Mouse (Mus musculus) kidney, postnatal 36 days (tissue): Measurements from ENCODE around the gene Uqcc2.

Experiments used
- DNase-seq, 2 experiments: peaks; one replicate each; pipeline ENCODE4 v3.0.0; 2021 to 2022; ENCODE audit warnings: mixed read lengths in 2 of 2

Gene Uqcc2

DNA sequence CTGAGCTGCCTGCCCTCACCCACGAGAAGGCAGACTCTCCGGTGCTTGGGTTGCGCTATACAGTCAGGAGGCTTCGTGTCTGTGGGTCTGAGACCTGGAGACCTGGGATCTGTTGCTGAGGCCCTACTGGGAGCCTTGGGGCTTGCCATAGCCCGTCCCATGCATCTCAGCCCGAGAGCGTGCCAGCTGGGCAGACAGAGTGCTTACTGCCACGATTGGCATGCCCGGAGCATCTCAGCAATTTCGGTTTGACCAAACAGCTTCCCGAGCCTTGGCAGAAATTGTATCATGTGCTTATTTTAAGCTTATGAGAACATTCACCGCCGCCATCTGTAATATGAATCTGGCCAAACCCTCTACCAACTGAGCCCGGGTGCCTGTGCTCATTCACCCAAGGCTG, 20.5 kb upstream of the Uqcc2 start:
- no peak for DNase-seq

DNA sequence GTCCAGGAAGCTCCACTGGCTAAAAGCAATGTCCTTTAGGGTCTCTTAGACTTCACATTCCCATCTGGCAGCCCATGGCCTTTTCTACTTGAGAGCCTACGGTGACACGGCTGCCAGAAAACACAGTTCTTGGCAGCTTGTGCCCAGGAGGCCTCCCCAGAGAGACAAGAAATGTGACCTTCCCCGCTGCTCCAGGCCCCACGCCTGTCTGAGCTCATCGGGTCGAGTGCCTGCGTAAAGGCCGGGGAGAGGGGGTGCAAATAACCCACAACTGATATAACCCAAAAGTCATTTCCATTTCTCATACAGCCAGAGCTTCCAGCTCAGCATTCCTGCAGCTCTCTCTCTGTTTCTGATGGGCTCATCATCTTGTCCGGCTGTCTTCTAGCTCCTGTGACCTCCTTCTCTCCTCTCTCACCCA, 20.1 kb upstream of the Uqcc2 start:
- no peak for DNase-seq

DNA sequence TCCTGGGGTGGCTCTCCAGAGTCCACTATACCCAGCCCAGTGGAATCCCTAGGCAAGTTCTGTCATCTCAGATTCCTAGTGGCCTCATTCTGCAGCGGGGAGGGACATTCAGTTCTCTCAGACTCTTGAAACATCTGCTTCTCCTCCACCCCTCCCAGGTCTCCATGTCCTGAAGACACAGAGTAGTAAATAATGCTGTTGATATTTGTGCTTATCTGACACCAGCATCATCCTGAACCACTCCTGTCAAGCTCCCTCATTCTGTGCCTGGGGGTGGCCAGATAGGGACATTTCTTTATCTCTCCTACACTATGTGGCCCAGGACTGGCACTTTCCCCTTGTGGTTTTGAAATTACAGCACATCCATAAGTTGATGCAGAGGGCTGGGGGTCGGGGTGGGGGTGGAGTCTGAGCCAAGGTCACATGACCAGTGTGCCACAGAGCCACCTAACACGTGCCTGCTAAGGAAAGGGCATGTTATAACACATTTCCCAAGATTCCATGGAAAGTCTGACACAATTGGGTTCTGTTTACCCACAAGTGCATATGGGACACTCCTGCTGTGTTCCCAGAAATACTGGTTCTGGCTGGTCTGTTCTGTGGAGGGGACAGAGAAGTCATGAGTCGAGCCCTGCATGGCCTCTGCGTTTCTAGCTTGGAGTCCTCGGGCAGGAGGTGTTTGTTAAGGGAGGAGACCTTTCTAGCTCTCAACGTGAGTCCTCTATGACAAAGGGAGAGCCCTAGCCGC, 19.4 kb upstream of the Uqcc2 start:
- peak in 1 of 2 experiments; percentile 29 for DNase-seq

DNA sequence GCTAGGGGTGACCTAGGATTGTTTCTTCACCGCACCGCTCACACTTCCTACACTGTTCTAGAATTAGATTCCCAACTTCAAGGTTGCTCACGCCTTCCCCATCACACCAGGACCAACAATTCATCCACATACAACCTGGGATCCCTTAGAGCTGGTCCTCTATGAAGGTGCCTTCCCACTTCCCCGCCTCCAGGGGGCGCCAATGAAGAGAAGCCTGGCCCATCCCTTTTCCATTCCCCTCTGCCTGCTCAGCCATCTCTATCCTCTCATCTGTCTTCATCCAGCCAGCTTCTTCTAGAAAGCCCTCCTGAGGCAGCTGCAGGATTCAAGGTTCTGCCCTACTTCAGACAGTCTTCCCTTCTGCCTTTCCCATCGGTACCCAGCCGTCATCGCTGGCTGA, 17.7 kb upstream of the Uqcc2 start:
- DNase-seq, result peak in 1 of 2 experiments; percentile 68

DNA sequence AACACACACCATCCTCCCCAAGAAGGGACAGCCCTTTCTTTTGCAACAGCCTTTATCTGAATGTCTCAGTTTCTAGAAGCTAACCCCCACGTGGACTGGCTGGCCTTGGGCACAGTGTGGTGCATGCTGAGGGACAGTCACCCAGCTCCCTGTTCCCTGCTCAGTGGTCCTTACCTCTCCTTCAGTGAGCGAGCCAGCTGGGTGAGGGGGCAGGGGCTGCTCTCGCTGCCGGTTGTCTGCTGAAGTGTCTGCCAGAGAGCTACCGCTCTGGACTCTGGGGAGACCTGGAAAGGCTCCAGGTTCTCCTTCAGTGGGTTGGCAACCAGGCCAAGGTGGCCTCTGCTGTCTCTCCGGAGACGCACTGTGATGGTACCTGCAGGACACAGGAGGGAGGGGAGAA, 17.2 kb upstream of the Uqcc2 start:
- peak; percentile 50 to 58 for DNase-seq

DNA sequence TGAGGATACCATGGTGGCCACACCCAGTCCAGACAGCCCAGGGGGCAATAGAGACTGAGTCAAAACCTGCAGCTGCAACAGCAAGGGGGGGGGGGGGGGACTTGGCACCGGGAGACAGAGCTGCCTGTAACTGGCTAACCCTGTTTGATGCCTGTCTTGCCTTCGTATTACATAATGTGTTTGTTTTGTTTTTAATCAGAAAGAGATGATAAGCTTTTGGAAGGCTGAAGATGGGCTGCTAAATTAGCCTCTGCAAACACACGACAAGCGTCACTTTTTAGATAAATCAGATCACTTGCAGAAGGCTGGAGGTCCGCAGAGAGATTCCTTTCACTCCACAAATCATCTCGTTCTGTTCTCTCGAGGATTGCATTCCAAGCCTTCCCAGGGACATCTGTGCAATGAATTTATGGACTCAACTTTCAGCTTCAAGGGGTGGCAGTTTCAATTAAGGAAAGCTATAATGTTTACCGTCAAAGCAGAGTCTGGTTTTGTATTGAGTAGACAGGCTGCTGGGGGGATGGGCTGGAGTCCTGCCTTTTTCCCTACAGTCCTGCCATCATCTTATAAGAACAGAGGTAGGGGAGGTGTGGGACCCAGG, 12.7 kb upstream of the Uqcc2 start:
- no peak for DNase-seq

DNA sequence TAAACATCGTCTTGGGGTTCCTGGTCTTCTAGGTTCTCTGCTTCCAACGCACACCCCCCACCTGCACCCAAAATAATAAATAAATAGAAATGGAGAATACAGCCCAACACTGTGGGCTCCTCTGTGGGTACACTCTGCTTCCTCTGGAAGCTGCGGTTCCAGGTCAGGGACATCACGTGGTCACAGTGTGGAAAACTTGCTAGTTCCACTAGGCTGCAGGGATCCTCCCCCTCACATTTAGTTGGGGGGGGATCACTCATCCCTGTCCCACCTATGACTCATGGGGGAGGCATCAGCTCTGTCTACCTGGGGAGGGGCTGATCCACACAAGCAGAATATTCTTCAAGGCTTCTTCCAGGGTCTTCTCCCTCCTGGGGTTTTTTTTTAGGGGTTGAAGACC, 10.4 kb upstream of the Uqcc2 start:
- DNase-seq, result no peak

DNA sequence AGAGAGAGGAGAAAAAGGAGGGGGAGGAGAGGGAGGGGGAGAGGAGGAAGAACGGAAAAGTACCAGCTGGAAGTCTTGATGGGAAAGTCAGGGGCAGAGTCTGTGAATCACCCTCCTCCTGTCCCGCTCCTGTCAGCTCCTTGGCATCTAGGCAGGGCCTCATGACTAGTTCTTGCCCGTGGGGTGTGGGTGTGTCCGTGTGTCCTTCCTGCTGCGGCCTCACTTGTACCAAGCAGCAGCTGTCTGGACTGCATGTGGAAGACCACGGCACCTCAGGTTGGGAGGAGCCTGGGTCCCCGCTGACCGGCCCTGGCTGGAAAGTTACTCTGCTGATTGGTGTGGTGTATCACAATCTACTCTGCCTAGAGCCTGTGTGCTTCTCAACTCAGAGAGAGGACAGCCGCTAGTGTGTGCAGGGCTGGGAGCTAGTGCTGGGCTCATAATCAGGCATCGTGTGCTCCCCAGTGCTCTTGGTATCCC, 8.3 kb upstream of the Uqcc2 start:
- DNase-seq, result peak; percentile 38 to 42

DNA sequence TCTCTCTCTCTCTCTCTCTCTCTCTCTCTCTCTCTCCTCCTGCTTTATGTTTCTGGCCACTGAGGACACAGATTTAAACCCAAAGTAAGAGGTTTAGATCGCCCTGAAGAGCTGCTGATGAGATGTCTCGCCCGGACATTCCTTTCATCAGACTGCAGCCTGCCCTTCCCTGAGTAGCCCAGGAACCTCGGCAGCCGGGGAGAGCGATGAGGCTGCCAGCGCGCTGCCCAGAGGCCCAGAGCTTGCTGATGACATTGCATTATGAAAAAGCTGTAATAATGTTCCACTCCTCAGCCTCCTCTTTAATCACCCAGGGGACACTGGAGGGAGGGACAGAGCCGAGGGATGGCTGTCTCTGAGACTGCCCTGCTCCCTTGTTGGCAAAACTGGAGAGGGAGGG, 6.5 kb upstream of the Uqcc2 start:
- DNase-seq, result no peak

DNA sequence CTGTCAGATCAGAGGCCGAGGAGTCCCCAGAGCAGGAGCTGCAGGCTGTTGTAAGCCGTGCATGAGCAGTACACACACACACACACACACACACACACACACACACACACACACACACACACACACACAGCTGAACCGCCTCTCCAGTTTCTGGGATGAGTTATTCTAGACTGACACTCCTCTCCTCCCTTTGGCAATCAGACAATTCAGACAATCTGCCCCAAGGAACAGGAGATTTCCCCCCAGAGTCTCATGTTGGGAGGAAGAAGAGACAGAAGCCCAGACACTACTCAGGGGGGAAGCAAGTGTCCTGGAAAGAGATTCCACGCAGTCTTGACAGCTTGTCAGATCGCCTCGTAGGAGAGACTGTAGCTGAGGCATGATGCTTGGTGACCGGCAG, 5.6 kb upstream of the Uqcc2 start:
- DNase-seq, result no peak

DNA sequence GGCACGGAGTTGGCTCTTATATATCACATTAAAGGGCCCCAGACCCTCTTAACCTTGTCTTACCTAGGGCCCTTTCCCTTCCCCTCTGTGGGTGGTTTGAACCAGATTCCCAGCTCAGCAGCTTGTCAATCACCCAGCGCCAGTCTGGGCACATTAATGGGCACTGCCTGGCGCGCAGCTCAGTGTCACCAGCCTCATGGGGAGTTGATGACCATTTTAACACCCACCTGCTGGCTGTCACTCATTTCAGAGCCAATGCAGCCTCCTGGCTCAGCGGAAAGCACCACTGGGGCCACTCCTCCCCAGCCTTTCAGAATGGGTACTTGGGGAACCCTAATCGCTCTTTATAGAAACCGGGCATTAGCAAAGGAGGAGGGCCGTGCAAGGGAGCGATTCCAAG, 4.7 kb upstream of the Uqcc2 start:
- no peak for DNase-seq

DNA sequence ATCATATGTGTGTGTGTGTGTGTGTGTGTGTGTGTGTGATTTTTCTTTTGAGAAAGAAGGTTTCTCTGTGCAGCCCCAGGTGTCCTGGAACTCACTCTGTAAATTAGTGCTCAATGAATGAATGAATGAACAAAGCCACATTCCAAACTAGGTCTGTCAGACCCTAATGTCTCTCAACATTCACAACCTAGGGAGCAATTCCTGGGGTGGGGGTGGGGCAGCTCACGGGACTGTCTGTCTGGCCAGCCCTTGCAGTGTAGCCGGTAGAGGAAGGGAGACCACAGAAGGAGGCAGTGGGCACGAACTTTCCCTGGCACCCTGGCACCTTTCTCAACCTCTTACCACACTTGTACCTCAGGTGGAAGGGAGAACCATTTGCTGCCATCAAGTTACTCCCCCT, 999 bp upstream of the Uqcc2 start:
- no peak for DNase-seq

DNA sequence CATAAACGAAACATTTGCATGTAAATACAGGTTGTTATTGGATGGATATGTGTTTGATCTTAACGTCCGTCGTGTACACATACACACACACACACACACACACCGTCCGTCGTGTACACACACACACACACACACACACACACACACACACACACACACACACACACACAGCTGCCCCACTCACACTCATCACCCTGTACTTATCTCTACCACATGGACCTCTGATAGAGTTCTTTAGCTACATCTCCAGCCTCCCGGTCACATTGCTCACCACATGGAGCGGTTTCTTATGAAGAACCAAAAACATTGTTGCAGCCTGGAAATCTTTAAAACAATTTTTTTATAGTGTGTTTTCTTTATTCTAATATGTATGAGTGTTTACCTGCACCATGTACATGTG, 471 bp upstream of the Uqcc2 start:
- DNase-seq, result no peak

DNA sequence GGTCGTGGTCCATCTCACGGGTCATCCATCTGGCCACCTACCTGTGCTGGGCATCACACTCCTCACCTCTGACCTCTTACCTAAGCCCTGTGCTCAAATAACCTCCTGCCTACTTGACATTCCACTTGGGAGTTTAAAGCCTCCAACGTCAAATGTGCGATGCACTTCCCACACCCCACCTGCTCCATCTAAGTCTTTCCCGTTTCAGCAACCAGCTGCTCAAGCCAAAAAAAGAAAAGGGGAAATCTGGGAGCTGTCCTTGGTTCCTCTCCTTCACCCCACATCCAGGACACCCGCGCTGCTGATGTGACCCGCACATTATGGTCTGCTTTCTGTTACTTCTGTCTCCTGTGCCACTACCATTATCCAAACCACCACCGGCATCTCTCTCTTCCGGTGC, 1.5 kb downstream of the Uqcc2 start:
- DNase-seq, result no peak

DNA sequence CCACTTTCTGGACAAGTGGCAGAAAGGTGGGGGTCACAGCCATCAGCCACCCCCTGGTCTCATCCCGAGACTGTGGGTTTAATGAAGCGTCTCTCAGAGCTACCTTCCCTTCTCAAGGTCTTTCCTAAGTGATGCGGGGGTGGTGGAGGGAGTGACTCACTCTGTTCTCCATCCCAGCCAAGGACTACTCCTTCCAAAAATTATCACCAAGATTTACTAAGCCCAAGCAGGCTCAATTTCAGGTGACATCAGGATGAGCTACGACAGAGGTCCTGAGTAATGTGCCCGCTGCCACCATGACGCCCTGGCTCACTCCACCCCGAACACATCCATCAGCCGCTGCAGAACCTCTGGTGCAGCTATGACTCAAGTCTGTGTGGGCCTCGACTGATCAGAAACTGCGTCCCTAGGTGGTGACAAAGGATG, 2.5 kb downstream of the Uqcc2 start:
- DNase-seq, result no peak

DNA sequence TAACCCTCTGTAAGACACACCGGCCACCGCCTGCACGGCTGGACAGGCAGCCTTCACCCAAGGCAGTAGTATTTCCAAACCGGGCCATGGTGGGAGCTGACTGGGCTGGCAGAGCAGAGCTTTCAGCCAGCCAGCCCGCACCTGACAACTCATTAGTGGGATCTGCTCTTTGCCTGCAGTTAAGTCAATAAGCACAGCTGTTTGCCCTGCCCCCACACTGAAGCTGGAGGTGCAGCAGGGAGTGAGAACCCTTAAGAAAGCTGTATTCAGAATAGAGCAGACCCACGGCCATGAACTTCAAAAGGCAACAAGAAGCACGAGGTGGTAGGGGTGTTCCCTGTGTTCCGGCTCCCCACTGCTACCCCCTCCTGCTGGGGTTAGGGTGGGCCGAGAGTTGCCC, 3.5 kb downstream of the Uqcc2 start:
- DNase-seq, result no peak

DNA sequence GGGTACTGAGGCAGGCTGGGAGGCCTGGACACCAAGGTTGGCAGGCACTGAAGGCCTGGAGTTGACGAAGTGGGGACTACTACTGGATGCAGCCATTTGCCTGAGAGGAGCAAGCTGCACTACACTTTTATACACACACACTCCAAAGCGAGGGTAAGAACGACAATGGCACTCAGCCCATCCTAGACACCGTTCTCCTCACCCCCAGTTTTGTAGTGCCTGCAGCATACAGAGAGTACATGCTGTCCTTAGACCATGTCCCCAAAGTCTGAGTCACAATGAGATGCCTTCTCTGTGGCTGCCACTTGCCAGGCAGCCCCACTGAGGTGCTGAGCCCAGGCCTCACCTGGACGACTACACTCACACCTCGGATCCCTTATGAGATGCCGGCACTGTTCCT, 3.9 kb downstream of the Uqcc2 start:
- no peak for DNase-seq

DNA sequence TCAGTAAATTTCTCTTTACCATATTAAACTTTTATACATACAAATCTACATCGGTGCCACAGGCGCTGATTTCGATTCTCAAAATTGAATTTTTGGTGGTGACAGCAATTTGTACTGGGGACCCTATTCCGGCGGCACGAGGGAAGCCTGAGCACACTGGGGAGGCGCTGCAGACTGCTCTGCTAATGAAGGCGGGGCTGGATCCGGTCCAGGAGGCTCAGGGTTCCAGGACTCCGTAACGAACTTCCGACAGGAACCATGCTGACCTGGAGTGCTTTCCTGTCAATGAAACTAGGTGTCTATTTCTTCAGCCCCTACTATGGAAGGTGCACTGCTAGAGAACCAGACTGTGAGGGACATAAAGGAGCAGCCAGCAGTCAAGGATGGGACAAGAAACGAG, 4.4 kb downstream of the Uqcc2 start:
- DNase-seq, result peak in 1 of 2 experiments; percentile 50

DNA sequence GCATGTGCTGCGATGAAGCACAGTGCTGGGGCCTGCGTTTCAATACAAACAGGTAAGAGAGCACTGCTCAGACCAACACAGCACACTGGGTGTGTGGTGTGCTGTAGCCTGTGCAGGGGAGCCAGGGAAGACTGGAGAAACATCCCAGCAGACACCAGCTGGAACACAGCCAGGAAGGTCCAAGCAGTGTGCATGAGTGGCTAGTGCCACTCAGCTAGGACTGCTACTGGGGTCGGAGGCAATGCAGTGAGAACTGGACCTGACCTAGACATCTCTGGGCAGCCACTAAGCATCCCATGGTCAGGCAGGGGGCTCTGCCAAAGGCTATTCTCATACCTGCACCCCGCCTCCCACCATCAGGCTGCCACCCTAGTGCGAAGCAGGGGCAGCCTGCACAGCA, 5.5 kb downstream of the Uqcc2 start:
- DNase-seq, result no peak

DNA sequence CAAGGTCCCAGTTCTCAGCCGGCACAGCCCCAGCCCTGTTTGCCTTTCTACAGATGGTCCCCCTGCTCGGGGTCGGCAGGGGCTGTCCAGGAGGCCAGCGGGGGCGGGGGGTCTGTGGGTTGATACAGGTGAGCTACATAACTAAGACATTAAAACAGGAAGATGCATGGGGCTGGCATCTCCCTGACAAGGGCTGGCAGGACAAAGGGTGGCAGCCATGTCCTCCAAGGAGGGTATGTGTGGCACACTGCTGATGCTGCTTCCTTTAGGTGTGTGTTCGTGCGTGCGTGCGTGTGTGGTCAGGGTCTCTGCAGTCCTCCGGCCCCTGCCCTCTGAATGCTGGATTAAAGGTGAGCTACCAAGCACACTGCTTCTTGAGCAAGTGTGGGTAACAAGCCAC, 6.7 kb downstream of the Uqcc2 start:
- DNase-seq, result no peak

DNA sequence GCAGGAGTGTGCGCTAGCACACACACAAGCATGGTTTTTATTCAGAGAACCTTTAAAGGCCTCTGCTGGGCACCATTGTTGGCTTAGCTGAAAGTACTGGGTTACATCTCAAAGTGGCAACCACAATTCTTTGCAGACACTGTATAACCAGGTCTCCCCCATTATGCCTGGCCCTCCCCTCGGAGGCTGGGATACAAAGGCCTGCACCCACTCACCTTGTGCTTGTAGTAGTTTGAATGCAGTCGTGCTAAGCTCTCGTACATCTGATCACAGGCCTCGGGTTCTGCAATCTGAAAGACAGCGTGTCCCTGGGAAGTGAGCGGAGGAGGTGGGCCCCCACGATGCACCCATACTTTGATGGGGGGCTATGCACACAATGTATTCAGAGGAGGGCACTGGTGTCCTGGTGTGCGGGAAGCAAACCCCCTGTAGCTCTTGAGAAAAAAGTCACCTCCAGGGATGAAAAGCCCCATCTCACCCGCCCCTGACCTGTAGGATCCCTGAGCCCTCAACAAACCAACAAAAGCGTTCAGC, 8.0 kb downstream of the Uqcc2 start:
- no peak for DNase-seq

DNA sequence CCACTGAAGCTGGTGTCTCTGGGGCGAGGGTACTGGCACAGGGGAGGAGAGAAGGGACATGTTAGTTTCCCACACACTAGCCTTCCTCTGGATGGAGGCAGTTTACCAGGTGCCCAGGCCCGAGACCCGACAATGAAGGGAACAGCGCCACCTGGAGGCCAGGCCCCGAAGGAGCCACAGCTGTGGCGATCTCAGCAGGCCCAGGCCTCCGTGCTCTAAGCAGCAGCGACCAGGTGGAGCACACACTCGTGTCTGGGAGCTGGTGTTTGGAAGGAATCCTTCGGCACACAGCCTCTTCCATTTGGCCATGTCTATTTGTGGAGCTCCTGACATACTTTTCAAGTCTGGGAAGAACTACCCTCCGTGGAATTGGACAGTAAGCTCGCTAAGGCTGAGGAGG, 8.5 kb downstream of the Uqcc2 start:
- peak; percentile 56 to 87 for DNase-seq

DNA sequence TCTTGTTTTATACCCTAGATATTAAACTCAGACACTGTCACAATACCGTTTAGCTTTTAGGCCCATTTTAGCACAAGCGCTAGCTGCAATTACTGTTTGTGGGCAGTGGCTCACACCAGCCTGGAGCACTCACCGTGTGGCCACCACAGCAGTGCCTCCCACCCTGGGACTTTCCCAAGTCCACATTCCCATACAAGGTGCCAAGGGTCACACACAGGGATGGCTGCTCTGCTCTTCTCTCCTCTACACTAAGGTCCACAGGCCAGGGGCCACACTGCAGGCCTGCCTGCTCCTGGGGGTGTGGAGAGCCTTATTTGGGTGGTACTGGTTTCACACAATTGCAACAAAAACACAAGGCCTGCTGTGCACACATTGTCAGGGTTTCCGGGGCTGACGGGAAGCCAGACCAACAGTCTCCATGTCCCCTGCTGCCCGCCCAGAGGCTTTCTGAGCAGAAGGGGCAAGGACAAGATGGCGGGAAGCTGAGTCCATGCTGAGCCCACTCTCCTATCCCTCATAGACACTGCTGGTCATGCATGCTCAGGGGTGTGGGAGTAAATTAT, 9.8 kb downstream of the Uqcc2 start:
- no peak for DNase-seq

DNA sequence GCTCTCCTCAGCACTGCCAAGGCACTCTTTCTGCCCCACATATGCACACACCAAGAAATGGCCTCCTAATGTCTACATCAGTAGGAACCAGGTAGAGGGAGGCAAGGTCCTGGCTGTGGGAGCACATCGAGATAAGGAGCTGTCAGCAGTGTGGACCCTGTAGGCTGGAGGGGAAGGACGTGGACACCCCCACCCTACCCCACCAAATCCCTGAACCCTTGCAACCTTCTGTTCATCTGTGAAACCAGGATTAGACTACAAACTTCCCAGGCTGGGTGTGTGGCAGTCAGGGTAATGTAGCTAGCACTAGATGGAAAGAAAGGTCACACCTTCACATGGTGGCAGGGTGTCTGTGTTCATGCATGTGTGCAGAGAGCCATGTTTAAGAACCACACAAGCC, 10.6 kb downstream of the Uqcc2 start:
- no peak for DNase-seq
